Mouse (Mus musculus): ENCODE data around the gene Adm2.

The Adm2 gene

GRCm38 (mm10) chr15:89288227-89288767 is 34.2 kb upstream of the Adm2 start:
- Histone ChIP-seq H3K4me1 (replicated peaks; ENCODE audit: low read depth, low read length) (peaks cover 5% of the 10 kb centered on the region), H3K36me3 (ENCODE audit: insufficient read depth, low read length) (peaks cover 97% of the 10 kb centered on the region), H3K4me3 (replicated peaks; ENCODE audit: low read length) (no peak overlapping the region), H3K9me3 (ENCODE audit: low read length) (no peaks in the 10 kb centered on the region), H3K27me3 (ENCODE audit: insufficient read depth, low read length) (no peaks in the 10 kb centered on the region)
- no peak for TF ChIP-seq NANOG (IDR thresholded peaks at IDR 0.05; ENCODE audit: borderline replicate concordance, low read length)
- no peak for TF ChIP-seq CTCF (conservative IDR thresholded peaks at IDR 0.05; ENCODE audit: low read length)
- no peak for TF ChIP-seq POU5F1 (IDR thresholded peaks at IDR 0.05; ENCODE audit: borderline replicate concordance, low read length)

GRCm38 (mm10) chr15:89289455-89289854 is 33.1 kb upstream of the Adm2 start:
- H3K36me3 ChIP-seq (ENCODE audit: insufficient read depth, low read length), result peaks cover 97% of the 10 kb centered on the region
- H3K27me3 ChIP-seq (ENCODE audit: insufficient read depth, low read length), result no peaks in the 10 kb centered on the region
- H3K4me3 ChIP-seq (replicated peaks; ENCODE audit: low read length), result peak overlapping the region; percentile 35; the same call in 1 of the 2 replicates
- H3K9me3 ChIP-seq (ENCODE audit: low read length), result no peaks in the 10 kb centered on the region
- H3K4me1 ChIP-seq (replicated peaks; ENCODE audit: low read depth, low read length), result peaks cover 5% of the 10 kb centered on the region
- no peak for TF ChIP-seq POU5F1 (IDR thresholded peaks at IDR 0.05; ENCODE audit: borderline replicate concordance, low read length)
- TF ChIP-seq CTCF (conservative IDR thresholded peaks at IDR 0.05; ENCODE audit: low read length), result no peak
- TF ChIP-seq NANOG (IDR thresholded peaks at IDR 0.05; ENCODE audit: borderline replicate concordance, low read length), result no peak

- Histone ChIP-seq H3K4me3 (replicated peaks; ENCODE audit: low read length) (no peak overlapping the region), H3K36me3 (ENCODE audit: insufficient read depth, low read length) (peaks cover 98% of the 10 kb centered on the region), H3K27me3 (ENCODE audit: insufficient read depth, low read length) (no peaks in the 10 kb centered on the region), H3K9me3 (ENCODE audit: low read length) (no peaks in the 10 kb centered on the region), H3K4me1 (replicated peaks; ENCODE audit: low read depth, low read length) (peaks cover 5% of the 10 kb centered on the region)
- TF ChIP-seq POU5F1 (IDR thresholded peaks at IDR 0.05; ENCODE audit: borderline replicate concordance, low read length), result no peak
- TF ChIP-seq NANOG (IDR thresholded peaks at IDR 0.05; ENCODE audit: borderline replicate concordance, low read length), result no peak
- TF ChIP-seq CTCF (conservative IDR thresholded peaks at IDR 0.05; ENCODE audit: low read length), result no peak
Observed at GRCm38 (mm10) chr15:89291521-89291920, 31.0 kb upstream of the Adm2 start.

- Histone ChIP-seq H3K27me3 (ENCODE audit: insufficient read depth, low read length) (no peaks in the 10 kb centered on the region), H3K9me3 (ENCODE audit: low read length) (no peaks in the 10 kb centered on the region), H3K4me3 (replicated peaks; ENCODE audit: low read length) (no peak overlapping the region), H3K4me1 (replicated peaks; ENCODE audit: low read depth, low read length) (peaks cover 5% of the 10 kb centered on the region), H3K36me3 (ENCODE audit: insufficient read depth, low read length) (peaks cover 98% of the 10 kb centered on the region)
- no peak for TF ChIP-seq NANOG (IDR thresholded peaks at IDR 0.05; ENCODE audit: borderline replicate concordance, low read length)
- TF ChIP-seq CTCF (conservative IDR thresholded peaks at IDR 0.05; ENCODE audit: low read length), result no peak
- TF ChIP-seq POU5F1 (IDR thresholded peaks at IDR 0.05; ENCODE audit: borderline replicate concordance, low read length), result no peak
Observed at GRCm38 (mm10) chr15:89292795-89293194, 29.7 kb upstream of the Adm2 start.

GRCm38 (mm10) chr15:89293778-89294177 is 28.7 kb upstream of the Adm2 start:
- Histone ChIP-seq H3K36me3 (ENCODE audit: insufficient read depth, low read length) (peaks cover 95% of the 10 kb centered on the region), H3K4me1 (replicated peaks; ENCODE audit: low read depth, low read length) (peaks cover 5% of the 10 kb centered on the region), H3K27me3 (ENCODE audit: insufficient read depth, low read length) (no peaks in the 10 kb centered on the region), H3K9me3 (ENCODE audit: low read length) (no peaks in the 10 kb centered on the region), H3K4me3 (replicated peaks; ENCODE audit: low read length) (no peak overlapping the region)
- TF ChIP-seq POU5F1 (IDR thresholded peaks at IDR 0.05; ENCODE audit: borderline replicate concordance, low read length) (no peak), NANOG (IDR thresholded peaks at IDR 0.05; ENCODE audit: borderline replicate concordance, low read length) (no peak), CTCF (conservative IDR thresholded peaks at IDR 0.05; ENCODE audit: low read length) (no peak)

GRCm38 (mm10) chr15:89295580-89296165 is 26.8 kb upstream of the Adm2 start:
- Histone ChIP-seq H3K9me3 (ENCODE audit: low read length) (no peaks in the 10 kb centered on the region), H3K4me3 (replicated peaks; ENCODE audit: low read length) (no peak overlapping the region), H3K27me3 (ENCODE audit: insufficient read depth, low read length) (no peaks in the 10 kb centered on the region), H3K36me3 (ENCODE audit: insufficient read depth, low read length) (peaks cover 94% of the 10 kb centered on the region), H3K4me1 (replicated peaks; ENCODE audit: low read depth, low read length) (no peaks in the 10 kb centered on the region)
- TF ChIP-seq NANOG (IDR thresholded peaks at IDR 0.05; ENCODE audit: borderline replicate concordance, low read length), result no peak
- TF ChIP-seq CTCF (conservative IDR thresholded peaks at IDR 0.05; ENCODE audit: low read length), result no peak
- no peak for TF ChIP-seq POU5F1 (IDR thresholded peaks at IDR 0.05; ENCODE audit: borderline replicate concordance, low read length)

- H3K27me3 ChIP-seq (ENCODE audit: insufficient read depth, low read length), result no peaks in the 10 kb centered on the region
Observed at GRCm38 (mm10) chr15:89296465-89296864, 26.1 kb upstream of the Adm2 start.

GRCm38 (mm10) chr15:89297695-89298094 is 24.8 kb upstream of the Adm2 start:
- no peak overlapping the region for H3K4me3 ChIP-seq (replicated peaks; ENCODE audit: low read length)
- no peaks in the 10 kb centered on the region for H3K9me3 ChIP-seq (ENCODE audit: low read length)
- peaks cover 96% of the 10 kb centered on the region for H3K36me3 ChIP-seq (ENCODE audit: insufficient read depth, low read length)
- H3K27me3 ChIP-seq (ENCODE audit: insufficient read depth, low read length), result no peaks in the 10 kb centered on the region
- H3K4me1 ChIP-seq (replicated peaks; ENCODE audit: low read depth, low read length), result no peaks in the 10 kb centered on the region
- TF ChIP-seq CTCF (conservative IDR thresholded peaks at IDR 0.05; ENCODE audit: low read length) (no peak), POU5F1 (IDR thresholded peaks at IDR 0.05; ENCODE audit: borderline replicate concordance, low read length) (no peak), NANOG (IDR thresholded peaks at IDR 0.05; ENCODE audit: borderline replicate concordance, low read length) (no peak)

More at GRCm38 (mm10) chr15:89296465-89296864, 26.1 kb upstream of the Adm2 start:
- H3K9me3 ChIP-seq (ENCODE audit: low read length), result no peaks in the 10 kb centered on the region
- H3K36me3 ChIP-seq (ENCODE audit: insufficient read depth, low read length), result peaks cover 95% of the 10 kb centered on the region
- H3K4me3 ChIP-seq (replicated peaks; ENCODE audit: low read length), result no peak overlapping the region
- H3K4me1 ChIP-seq (replicated peaks; ENCODE audit: low read depth, low read length), result no peaks in the 10 kb centered on the region
- TF ChIP-seq CTCF (conservative IDR thresholded peaks at IDR 0.05; ENCODE audit: low read length), result no peak
- TF ChIP-seq NANOG (IDR thresholded peaks at IDR 0.05; ENCODE audit: borderline replicate concordance, low read length), result no peak
- no peak for TF ChIP-seq POU5F1 (IDR thresholded peaks at IDR 0.05; ENCODE audit: borderline replicate concordance, low read length)

All from E14TG2a.4 (cell line).